Mouse (Mus musculus) ZHBTc4 (cell line): ENCODE measurements around the gene Des.

Experiments used
- DNase-seq: peaks from one replicate; pipeline ENCODE4 v3.0.0-alpha.2; 2011; ENCODE audit warnings: low read depth, low spot score

Gene Des

GRCm38 (mm10) chr1:75384470-75385141, 24.5 kb downstream of the Des start:
- DNase-seq, result no peak

GRCm38 (mm10) chr1:75385142-75385730, 25.1 kb downstream of the Des start:
- DNase-seq, result no peak

GRCm38 (mm10) chr1:75386149-75386548, 26.0 kb downstream of the Des start:
- DNase-seq, result no peak

- peak; percentile 33 for DNase-seq
Measured at GRCm38 (mm10) chr1:75387469-75387928, 27.4 kb downstream of the Des start.

- DNase-seq, result peak; percentile 56
Measured at GRCm38 (mm10) chr1:75387929-75388897, 28.1 kb downstream of the Des start.

GRCm38 (mm10) chr1:75388898-75389515, 28.9 kb downstream of the Des start:
- DNase-seq, result no peak

- DNase-seq, result no peak
Measured at GRCm38 (mm10) chr1:75393139-75393538, 33.0 kb downstream of the Des start.

- DNase-seq, result no peak
Measured at GRCm38 (mm10) chr1:75393846-75394245, 33.7 kb downstream of the Des start.

- peak; percentile 90 for DNase-seq
Measured at GRCm38 (mm10) chr1:75398761-75399402, 38.8 kb downstream of the Des start.

GRCm38 (mm10) chr1:75399755-75400492, 39.8 kb downstream of the Des start:
- DNase-seq, result no peak

GRCm38 (mm10) chr1:75400493-75401115, 40.5 kb downstream of the Des start:
- no peak for DNase-seq

GRCm38 (mm10) chr1:75405547-75405946, 45.4 kb downstream of the Des start:
- no peak for DNase-seq

- DNase-seq, result no peak
Measured at GRCm38 (mm10) chr1:75406173-75406572, 46.0 kb downstream of the Des start.

- no peak for DNase-seq
Measured at GRCm38 (mm10) chr1:75407056-75407455, 46.9 kb downstream of the Des start.

GRCm38 (mm10) chr1:75408210-75408609, 48.1 kb downstream of the Des start:
- no peak for DNase-seq

- DNase-seq, result no peak
Measured at GRCm38 (mm10) chr1:75409950-75410349, 49.8 kb downstream of the Des start.

GRCm38 (mm10) chr1:75412196-75412595, 52.1 kb downstream of the Des start:
- DNase-seq, result no peak

- peak; percentile 81 for DNase-seq
Measured at GRCm38 (mm10) chr1:75413749-75414148, 53.6 kb downstream of the Des start.
